Mouse (Mus musculus) lung, postnatal 25 days (tissue): ENCODE measurements around the gene Cbfa2t2.

Source experiments
- DNase-seq: peaks from one replicate; pipeline ENCODE4 v3.0.0; 2022; ENCODE audit warnings: low spot score

The Cbfa2t2 gene

GRCm38 (mm10) chr2:154436458-154437190, at the start of gene Cbfa2t2:
Gene Cbfa2t2, plus strand, starts transcription at chr2:154436481.
- DNase-seq: peak; percentile 25

- peak; percentile 89 for DNase-seq
These were observed 45.9 kb upstream of the Cbfa2t2 start for GRCm38 (mm10) chr2:154390180-154390964.

- DNase-seq: no peak
These were observed 41.7 kb upstream of the Cbfa2t2 start for GRCm38 (mm10) chr2:154394602-154395001.

GRCm38 (mm10) chr2:154396529-154396928, 39.8 kb upstream of the Cbfa2t2 start:
- DNase-seq: peak; percentile 25

GRCm38 (mm10) chr2:154398267-154398666, 38.0 kb upstream of the Cbfa2t2 start:
- DNase-seq: no peak

GRCm38 (mm10) chr2:154399325-154399724, 37.0 kb upstream of the Cbfa2t2 start:
- DNase-seq: no peak

GRCm38 (mm10) chr2:154401976-154402375, 34.3 kb upstream of the Cbfa2t2 start:
- no peak for DNase-seq

GRCm38 (mm10) chr2:154402811-154403210, 33.5 kb upstream of the Cbfa2t2 start:
- DNase-seq: peak; percentile 71

- DNase-seq: no peak
These were observed 30.8 kb upstream of the Cbfa2t2 start for GRCm38 (mm10) chr2:154405447-154405994.

GRCm38 (mm10) chr2:154407063-154407642, 29.1 kb upstream of the Cbfa2t2 start:
- no peak for DNase-seq

- DNase-seq: peak; percentile 84
These were observed 28.4 kb upstream of the Cbfa2t2 start, which contains the start of gene Snta1 for GRCm38 (mm10) chr2:154407643-154408445. Gene Snta1, minus strand, starts transcription at chr2:154408099.

GRCm38 (mm10) chr2:154410355-154410754, 25.9 kb upstream of the Cbfa2t2 start:
- peak; percentile 12 for DNase-seq

- DNase-seq: peak; percentile 59
These were observed 24.1 kb upstream of the Cbfa2t2 start for GRCm38 (mm10) chr2:154412018-154412666.

- DNase-seq: peak; percentile 60
These were observed 19.2 kb upstream of the Cbfa2t2 start for GRCm38 (mm10) chr2:154417107-154417506.

- no peak for DNase-seq
These were observed 18.3 kb upstream of the Cbfa2t2 start for GRCm38 (mm10) chr2:154418001-154418400.

- DNase-seq: no peak
These were observed 16.4 kb upstream of the Cbfa2t2 start for GRCm38 (mm10) chr2:154419631-154420515.

- DNase-seq: no peak
These were observed 15.1 kb upstream of the Cbfa2t2 start for GRCm38 (mm10) chr2:154420942-154421731.

GRCm38 (mm10) chr2:154422181-154422580, 14.1 kb upstream of the Cbfa2t2 start:
- no peak for DNase-seq

- no peak for DNase-seq
These were observed 12.7 kb upstream of the Cbfa2t2 start for GRCm38 (mm10) chr2:154423548-154423947.
